Mouse (Mus musculus) embryonic facial prominence, embryonic 12.5 days (tissue): ENCODE measurements at regions not wholly inside any gene's neighbourhood (a gene's known extent, or its start where the extent isn't known, plus 50 kb on each side); places are given as distances from the start of the nearest gene placed in this dataset.
"Not testable (repeated sequence)": the region's sequence is repeated elsewhere in the genome, so short reads cannot be mapped to it uniquely, and the experiment has no call there.

Source experiments
- ATAC-seq: fragments of 200-750 bp; cut with Nextera tagmentation; 2 replicates; pipeline ENCODE4 v1.8.0; 2017; ENCODE audit not compliant: insufficient number of reproducible peaks, insufficient read depth, low FRiP score, low TSS enrichment
- H3K27ac ChIP-seq: fragments of 300-500 bp; sonication (generic); 2 replicates; pipeline ENCODE4 v1.5.1; 2016; ENCODE audit warnings: mild to moderate bottlenecking
- H3K27me3 ChIP-seq: fragments of 300-500 bp; sonication (generic); 2 replicates; pipeline ENCODE4 v1.6.1; 2016; ENCODE audit warnings: mild to moderate bottlenecking, moderate library complexity
- H3K36me3 ChIP-seq: fragments of 300-500 bp; sonication (generic); 2 replicates; pipeline ENCODE4 v1.6.1; 2016; ENCODE audit warnings: mild to moderate bottlenecking
- H3K4me1 ChIP-seq: fragments of 300-500 bp; sonication (generic); 2 replicates; pipeline ENCODE4 v1.6.1; 2016
- H3K4me2 ChIP-seq: fragments of 300-500 bp; sonication (generic); replicated peaks from 2 replicates; pipeline ENCODE4 v1.6.1; 2016; ENCODE audit warnings: mild to moderate bottlenecking, moderate library complexity
- H3K4me3 ChIP-seq: fragments of 300-500 bp; sonication (generic); 2 replicates; pipeline ENCODE4 v1.5.1; 2016; ENCODE audit warnings: mild to moderate bottlenecking
- H3K9ac ChIP-seq: fragments of 300-500 bp; sonication (generic); 2 replicates; pipeline ENCODE4 v1.6.1; 2016; ENCODE audit warnings: mild to moderate bottlenecking, moderate library complexity
- H3K9me3 ChIP-seq: fragments of 300-500 bp; sonication (generic); 2 replicates; pipeline ENCODE4 v1.6.1; 2016; ENCODE audit warnings: mild to moderate bottlenecking, moderate library complexity
- WGBS: fragments of 180-500 bp; shearing (Covaris S2); methylation state at CpG from one replicate; pipeline ENCODE4 v1.1.7; 2016; 5-methylcytosine and 5-hydroxymethylcytosine counted together

DNA sequence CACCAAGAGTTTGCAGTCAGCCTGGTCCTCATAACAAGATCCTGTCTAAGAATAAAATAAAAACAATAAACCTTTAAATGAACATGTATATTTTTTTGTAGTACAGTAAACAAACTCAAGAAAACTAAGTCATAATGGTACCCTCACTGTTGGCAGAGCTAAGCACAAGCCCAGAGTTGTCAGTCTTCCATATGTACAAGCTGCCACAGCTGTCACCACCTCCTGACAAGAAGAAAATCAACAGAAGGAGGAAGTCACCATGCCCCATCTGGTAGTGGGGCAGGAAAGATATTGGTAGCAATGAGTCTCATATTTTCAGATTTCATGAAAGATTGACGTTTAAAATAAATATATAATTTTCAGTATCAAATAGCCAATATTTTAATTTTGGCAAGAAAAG is 916.1 kb upstream of the Gm8797 start:
- no peaks in the 10 kb centered on the region for H3K9me3 ChIP-seq
- WGBS: 78% methylated on average over 1 of the region's 1 CpGs
- H3K9ac ChIP-seq: no peak overlapping the region
- H3K36me3 ChIP-seq: no peaks in the 10 kb centered on the region
- H3K4me2 ChIP-seq: no peak overlapping the region
- H3K27ac ChIP-seq: no peak overlapping the region
- no peaks in the 10 kb centered on the region for H3K27me3 ChIP-seq
- H3K4me1 ChIP-seq: no peaks in the 10 kb centered on the region
- no peak for ATAC-seq
- no peak overlapping the region for H3K4me3 ChIP-seq

DNA sequence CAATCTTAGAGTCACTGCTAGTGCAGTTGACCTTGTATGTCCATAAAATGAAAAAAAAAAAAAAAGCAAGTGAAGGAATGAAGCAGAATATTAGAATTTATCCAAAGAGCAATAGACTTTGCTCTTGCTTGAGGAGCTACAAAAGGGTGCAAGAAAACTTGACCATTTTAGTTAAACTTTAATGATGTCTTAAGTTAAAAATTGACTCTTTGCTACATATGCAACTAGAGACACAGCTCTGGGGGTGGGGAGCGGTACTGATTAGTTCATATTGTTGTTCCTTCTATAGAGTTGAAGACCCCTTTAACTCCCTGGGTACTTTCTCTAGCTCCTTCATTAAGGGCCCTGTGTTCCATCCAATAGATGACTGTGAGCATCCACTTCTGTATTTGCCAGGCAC is 915.0 kb upstream of the Gm8797 start:
- no peaks in the 10 kb centered on the region for H3K9me3 ChIP-seq
- H3K36me3 ChIP-seq: no peaks in the 10 kb centered on the region
- H3K4me3 ChIP-seq: no peak overlapping the region
- no peak overlapping the region for H3K27ac ChIP-seq
- no peak overlapping the region for H3K9ac ChIP-seq
- no peaks in the 10 kb centered on the region for H3K4me1 ChIP-seq
- 96% methylated on average over 1 of the region's 1 CpGs for WGBS
- no peak for ATAC-seq
- no peaks in the 10 kb centered on the region for H3K27me3 ChIP-seq
- no peak overlapping the region for H3K4me2 ChIP-seq

- no peaks in the 10 kb centered on the region for H3K36me3 ChIP-seq
- H3K27me3 ChIP-seq: no peaks in the 10 kb centered on the region
- H3K9ac ChIP-seq: no peak overlapping the region
- no peaks in the 10 kb centered on the region for H3K4me1 ChIP-seq
- no peaks in the 10 kb centered on the region for H3K9me3 ChIP-seq
- H3K4me3 ChIP-seq: no peak overlapping the region
- no peak for ATAC-seq
- 60% methylated on average over 1 of the region's 1 CpGs for WGBS
- no peak overlapping the region for H3K27ac ChIP-seq
- H3K4me2 ChIP-seq: no peak overlapping the region
Observed at GRCm38 (mm10) chr3:4836888-4837287, 913.7 kb upstream of the Gm8797 start.

GRCm38 (mm10) chr3:4854958-4855566 is 895.5 kb upstream of the Gm8797 start:
- Histone ChIP-seq H3K9ac (no peak overlapping the region), H3K36me3 (no peaks in the 10 kb centered on the region), H3K9me3 (no peaks in the 10 kb centered on the region), H3K4me2 (no peak overlapping the region), H3K4me1 (no peaks in the 10 kb centered on the region), H3K4me3 (no peak overlapping the region), H3K27me3 (no peaks in the 10 kb centered on the region), H3K27ac (no peak overlapping the region)
- ATAC-seq: no peak
- WGBS: 75% methylated on average over 1 of the region's 1 CpGs

DNA sequence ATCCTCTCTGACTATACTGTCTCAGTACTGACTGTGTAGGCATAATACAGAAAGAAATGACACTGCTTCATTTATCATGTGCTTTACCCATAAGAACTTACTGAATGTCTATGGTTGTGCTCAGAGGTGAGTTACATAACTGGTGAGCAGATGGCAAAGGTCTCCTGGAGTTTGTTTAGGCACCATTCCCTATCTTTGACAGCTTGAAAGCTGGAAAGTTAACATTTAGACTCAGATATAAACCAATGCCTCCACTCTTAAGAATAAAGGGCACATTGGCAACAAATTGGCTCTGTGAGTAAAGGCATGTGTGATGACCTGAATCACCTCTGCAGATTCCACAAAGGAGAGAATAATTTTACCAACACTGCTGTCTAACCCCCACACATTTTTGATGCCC is 894.0 kb upstream of the Gm8797 start:
- H3K4me2 ChIP-seq: no peak overlapping the region
- ATAC-seq: no peak
- no peak overlapping the region for H3K27ac ChIP-seq
- no peaks in the 10 kb centered on the region for H3K36me3 ChIP-seq
- no peak overlapping the region for H3K9ac ChIP-seq
- no peak overlapping the region for H3K4me3 ChIP-seq
- no peaks in the 10 kb centered on the region for H3K9me3 ChIP-seq
- no peaks in the 10 kb centered on the region for H3K27me3 ChIP-seq
- H3K4me1 ChIP-seq: no peaks in the 10 kb centered on the region

- no peaks in the 10 kb centered on the region for H3K27me3 ChIP-seq
- no peak overlapping the region for H3K4me2 ChIP-seq
- no peak overlapping the region for H3K27ac ChIP-seq
- H3K36me3 ChIP-seq: no peaks in the 10 kb centered on the region
- WGBS: 86% methylated on average over 1 of the region's 1 CpGs
- H3K4me1 ChIP-seq: no peaks in the 10 kb centered on the region
- no peak overlapping the region for H3K4me3 ChIP-seq
- H3K9me3 ChIP-seq: no peaks in the 10 kb centered on the region
- no peak for ATAC-seq
- H3K9ac ChIP-seq: no peak overlapping the region
Observed at GRCm38 (mm10) chr3:4866226-4866625, 884.4 kb upstream of the Gm8797 start.

GRCm38 (mm10) chr3:4885916-4886315 is 864.7 kb upstream of the Gm8797 start:
- no peak for ATAC-seq
- Histone ChIP-seq H3K9me3 (no peaks in the 10 kb centered on the region), H3K9ac (no peak overlapping the region), H3K27me3 (no peaks in the 10 kb centered on the region), H3K4me2 (no peak overlapping the region), H3K4me1 (no peaks in the 10 kb centered on the region), H3K36me3 (no peaks in the 10 kb centered on the region), H3K27ac (no peak overlapping the region), H3K4me3 (no peak overlapping the region)
- 84% methylated on average over 3 of the region's 3 CpGs for WGBS

DNA sequence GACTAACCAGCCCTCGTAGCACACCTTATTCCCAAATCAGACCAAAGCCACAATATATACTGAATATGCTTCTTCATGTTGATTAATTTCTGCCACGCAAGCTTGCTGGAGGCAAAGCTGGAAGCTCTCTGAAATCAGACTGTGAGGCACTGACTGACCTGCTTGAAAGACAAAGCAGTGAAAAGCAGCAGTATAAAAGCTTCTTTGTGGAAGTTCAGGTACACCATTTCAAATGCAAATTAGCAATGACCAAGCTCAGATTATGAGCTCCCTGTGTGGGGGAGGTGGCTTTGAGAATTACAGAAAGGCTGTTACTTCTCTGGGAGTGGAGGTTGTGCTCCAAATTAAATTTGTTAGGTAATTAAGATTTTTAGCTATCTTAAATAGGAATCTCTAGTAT is 857.5 kb upstream of the Gm8797 start:
- no peak overlapping the region for H3K4me2 ChIP-seq
- H3K4me3 ChIP-seq: no peak overlapping the region
- H3K27ac ChIP-seq: no peak overlapping the region
- H3K27me3 ChIP-seq: no peaks in the 10 kb centered on the region
- 0 out of 2 replicates have a peak, but pooled peaks cover 5% of the 10 kb centered on the region for H3K9me3 ChIP-seq
- no peaks in the 10 kb centered on the region for H3K4me1 ChIP-seq
- ATAC-seq: no peak
- WGBS: 91% methylated on average over 2 of the region's 2 CpGs
- H3K9ac ChIP-seq: no peak overlapping the region
- no peaks in the 10 kb centered on the region for H3K36me3 ChIP-seq

GRCm38 (mm10) chr3:4895811-4896210 is 854.8 kb upstream of the Gm8797 start:
- no peak overlapping the region for H3K4me2 ChIP-seq
- ATAC-seq: no peak
- H3K9ac ChIP-seq: no peak overlapping the region
- no peak overlapping the region for H3K4me3 ChIP-seq
- 0 out of 2 replicates have a peak, but pooled peaks cover 5% of the 10 kb centered on the region for H3K9me3 ChIP-seq
- WGBS: 66% methylated on average over 2 of the region's 2 CpGs
- no peaks in the 10 kb centered on the region for H3K4me1 ChIP-seq
- no peak overlapping the region for H3K27ac ChIP-seq
- no peaks in the 10 kb centered on the region for H3K27me3 ChIP-seq
- no peaks in the 10 kb centered on the region for H3K36me3 ChIP-seq

DNA sequence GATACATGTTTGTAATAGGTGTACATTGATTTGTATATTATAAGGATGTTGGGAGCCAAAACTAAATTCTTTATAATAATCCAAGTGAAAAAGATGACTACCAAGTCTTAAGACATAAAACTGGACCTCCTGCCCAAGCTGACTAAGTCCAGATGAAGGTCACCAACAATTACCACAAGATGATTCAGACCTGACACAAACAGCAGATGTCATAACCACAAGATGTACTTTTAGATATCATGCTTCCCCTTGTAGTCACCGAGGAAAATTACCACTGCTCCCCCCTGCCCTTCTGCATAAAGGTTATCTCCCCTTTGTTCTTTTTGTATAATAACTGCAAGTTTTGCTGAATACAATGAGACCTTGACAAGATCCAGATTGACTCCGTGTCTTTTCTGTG is 843.0 kb upstream of the Gm8797 start:
- not testable (repeated sequence) for ATAC-seq, H3K4me1 ChIP-seq, H3K4me3 ChIP-seq, H3K27me3 ChIP-seq, H3K9ac ChIP-seq, H3K4me2 ChIP-seq, H3K27ac ChIP-seq, H3K36me3 ChIP-seq, H3K9me3 ChIP-seq
- WGBS: 78% methylated on average over 2 of the region's 2 CpGs

DNA sequence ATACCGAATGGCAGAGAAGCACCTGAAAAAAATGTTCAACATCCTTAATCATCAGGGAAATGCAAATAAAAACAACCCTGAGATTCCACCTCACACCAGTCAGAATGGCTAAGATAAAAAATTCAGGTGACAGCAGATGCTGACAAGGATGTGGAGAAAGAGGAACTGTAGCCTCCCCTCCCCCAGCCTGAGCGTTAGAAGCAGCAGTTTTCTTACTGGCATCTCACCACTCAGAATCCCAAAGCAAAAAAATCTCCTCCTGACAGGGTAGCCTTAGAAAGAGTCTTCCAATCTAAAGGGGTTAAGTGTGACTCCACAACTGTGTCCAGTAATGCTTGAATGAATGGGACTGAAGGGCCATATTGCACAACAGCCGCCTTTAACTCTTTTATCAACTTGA is 819.9 kb upstream of the Gm8797 start:
- H3K27ac ChIP-seq, H3K9me3 ChIP-seq, ATAC-seq, H3K27me3 ChIP-seq, H3K4me1 ChIP-seq, H3K4me3 ChIP-seq, H3K36me3 ChIP-seq, H3K9ac ChIP-seq, H3K4me2 ChIP-seq: not testable (repeated sequence)
- WGBS: 90% methylated on average over 3 of the region's 3 CpGs

- H3K4me1 ChIP-seq: no peaks in the 10 kb centered on the region
- H3K9me3 ChIP-seq: no peaks in the 10 kb centered on the region
- ATAC-seq: no peak
- no peaks in the 10 kb centered on the region for H3K36me3 ChIP-seq
- H3K27ac ChIP-seq: no peak overlapping the region
- no peaks in the 10 kb centered on the region for H3K27me3 ChIP-seq
- 95% methylated on average over 1 of the region's 1 CpGs for WGBS
- no peak overlapping the region for H3K4me3 ChIP-seq
- H3K4me2 ChIP-seq: no peak overlapping the region
- no peak overlapping the region for H3K9ac ChIP-seq
Observed at GRCm38 (mm10) chr3:4971496-4971895, 779.1 kb upstream of the Gm8797 start.

GRCm38 (mm10) chr3:4973278-4973677 is 777.3 kb upstream of the Gm8797 start:
- Histone ChIP-seq H3K36me3 (no peaks in the 10 kb centered on the region), H3K9ac (no peak overlapping the region), H3K27me3 (no peaks in the 10 kb centered on the region), H3K4me3 (no peak overlapping the region), H3K4me2 (no peak overlapping the region), H3K27ac (no peak overlapping the region), H3K4me1 (no peaks in the 10 kb centered on the region), H3K9me3 (no peaks in the 10 kb centered on the region)
- WGBS: 80% methylated on average over 3 of the region's 3 CpGs
- ATAC-seq: no peak
